Mouse (Mus musculus): ENCODE measurements around the gene Slc35a5. TPM values are rescaled to one million over a fixed set of nuclear protein-coding genes. Genes with fewer than 3 reads are reported as not detected.

Slc35a5 gene
- polyA plus RNA-seq, 1 experiment from 2014 or later: 31.2 TPM

DNA sequence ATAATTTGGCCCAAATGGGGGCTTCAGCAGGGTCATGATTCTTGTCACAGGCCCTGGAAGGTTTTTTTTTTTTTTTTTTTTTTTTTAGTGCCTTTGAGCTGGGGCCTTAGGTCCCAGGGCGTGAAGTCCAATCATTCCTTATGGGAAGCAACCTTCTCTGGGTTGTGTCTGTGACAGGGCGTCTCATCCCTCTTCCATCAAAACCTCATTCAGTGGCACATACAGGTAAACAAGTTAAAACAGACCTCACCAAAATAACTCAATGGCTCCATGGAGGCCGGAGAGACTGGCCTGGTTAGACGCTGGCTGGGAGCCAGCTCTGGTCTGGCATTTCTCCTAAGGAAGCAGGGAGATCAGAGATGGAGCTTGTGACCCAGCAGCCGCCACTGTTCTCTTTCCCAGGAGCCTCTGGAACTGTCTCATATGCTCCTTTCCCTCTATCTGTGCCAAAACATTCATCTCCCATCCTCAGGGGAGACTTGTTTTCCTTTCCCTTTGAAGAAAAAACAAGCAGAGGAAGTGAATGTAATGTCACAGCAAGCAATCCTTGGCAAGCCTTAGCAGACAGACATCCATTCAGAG, 37.6 kb downstream of the Slc35a5 start:
- POLR2A ChIA-PET: interaction anchor here (0.7 to 0.9 kb wide), 2 partner anchors 28 to 350 kb away, joined by 3 read pairs; partner anchors contain the start of gene Ccdc80
- H3K27me3 ChIP-seq: no peaks in the 10 kb centered on the region
- ATAC-seq: no peak
- in situ Hi-C loops (cut with MboI; ENCODE audit: low pct_unique_long_range_greater_than_20kb): no loop called here
- CTCF ChIA-PET: interaction anchor here (0.8 to 5.7 kb wide), 9 partner anchors 10 to 395 kb away, joined by 3 to 43 read pairs (median 3); partner anchors contain the start of gene Ccdc80
- no peak for DNase-seq (ENCODE audit: low read depth, low spot score)
- no peak for TF ChIP-seq CTCF (IDR thresholded peaks at IDR 0.05)

DNA sequence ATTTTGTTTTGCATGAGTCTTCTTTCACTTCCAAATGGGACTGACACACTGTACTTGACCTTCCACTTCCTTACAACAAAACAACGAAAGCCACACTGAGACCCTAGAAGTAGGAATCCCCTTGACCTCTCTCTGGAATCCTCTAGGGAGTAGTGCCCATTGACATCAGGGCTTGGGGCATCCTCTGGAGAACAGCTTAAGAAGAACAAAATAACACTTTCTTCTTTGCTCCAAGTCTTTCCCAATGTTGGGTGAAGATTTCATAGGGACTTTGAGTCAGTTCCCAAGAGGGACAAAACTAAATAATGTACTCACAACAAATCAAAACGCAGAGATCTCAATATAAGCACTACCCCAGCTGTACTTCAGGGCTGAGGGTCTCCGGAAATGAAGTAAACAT, 39.7 kb downstream of the Slc35a5 start:
- H3K27me3 ChIP-seq: no peaks in the 10 kb centered on the region
- in situ Hi-C loops (cut with MboI; ENCODE audit: low pct_unique_long_range_greater_than_20kb): no loop called here
- no peak for DNase-seq (ENCODE audit: low read depth, low spot score)
- POLR2A ChIA-PET: no interaction called here
- no peak for ATAC-seq
- TF ChIP-seq CTCF (IDR thresholded peaks at IDR 0.05): no peak
- CTCF ChIA-PET: no interaction called here

DNA sequence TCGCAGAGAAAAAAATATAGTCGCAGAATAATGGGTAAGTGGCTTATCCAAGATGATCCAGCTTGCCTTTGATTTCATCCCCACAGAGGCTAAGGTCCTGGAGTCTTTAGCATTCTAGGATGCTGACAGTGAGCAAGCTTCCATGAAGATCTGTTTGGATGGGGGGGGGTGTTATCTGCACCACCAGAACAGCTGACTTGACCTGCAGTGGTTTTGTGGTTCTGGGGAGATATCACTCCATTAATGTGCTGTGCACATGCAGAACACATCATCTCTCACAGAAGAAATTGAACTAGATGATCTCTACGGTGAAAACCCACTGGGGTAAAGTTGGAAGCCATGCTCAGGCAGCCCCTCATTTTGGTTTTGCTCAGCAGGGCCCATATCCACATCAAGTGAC, 41.3 kb downstream of the Slc35a5 start:
- no peak for ATAC-seq
- POLR2A ChIA-PET: no interaction called here
- TF ChIP-seq CTCF (IDR thresholded peaks at IDR 0.05): no peak
- CTCF ChIA-PET: no interaction called here
- in situ Hi-C loops (cut with MboI; ENCODE audit: low pct_unique_long_range_greater_than_20kb): no loop called here
- no peak for DNase-seq (ENCODE audit: low read depth, low spot score)
- no peaks in the 10 kb centered on the region for H3K27me3 ChIP-seq

DNA sequence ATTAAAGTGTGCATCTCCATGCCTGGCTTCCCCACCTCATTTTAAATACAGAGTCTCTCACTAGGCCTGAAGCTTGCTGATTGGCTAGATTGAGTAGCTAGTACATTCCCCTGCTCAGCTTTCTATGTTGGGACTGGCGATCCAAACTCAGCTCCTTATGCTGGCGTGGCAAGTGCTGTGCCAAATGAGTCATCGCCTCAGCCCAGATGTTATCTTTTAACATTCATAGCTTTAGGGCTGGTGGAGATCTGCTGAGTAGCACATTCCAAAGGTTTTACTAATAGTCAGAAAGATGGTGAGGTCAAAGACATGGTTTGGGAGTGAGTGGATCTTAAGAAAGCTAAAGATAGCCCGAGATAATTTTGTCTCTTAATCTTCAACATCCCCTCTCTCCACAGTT, 48.0 kb downstream of the Slc35a5 start:
- no peak for TF ChIP-seq CTCF (IDR thresholded peaks at IDR 0.05)
- ChIA-PET CTCF (interaction anchor here (0.7 to 2.2 kb wide), 7 partner anchors 11 to 344 kb away, joined by 3 to 27 read pairs (median 5); no protein-coding TSS in a partner anchor), POLR2A (interaction anchor here (0.7 to 0.8 kb wide), 2 partner anchors 8 to 39 kb away, joined by 3 to 4 read pairs; no protein-coding TSS in a partner anchor)
- H3K27me3 ChIP-seq: no peaks in the 10 kb centered on the region
- peak; percentile 85 for DNase-seq (ENCODE audit: low read depth, low spot score)
- ATAC-seq: peak; percentile 99
- in situ Hi-C loops (cut with MboI; ENCODE audit: low pct_unique_long_range_greater_than_20kb): no loop called here

DNA sequence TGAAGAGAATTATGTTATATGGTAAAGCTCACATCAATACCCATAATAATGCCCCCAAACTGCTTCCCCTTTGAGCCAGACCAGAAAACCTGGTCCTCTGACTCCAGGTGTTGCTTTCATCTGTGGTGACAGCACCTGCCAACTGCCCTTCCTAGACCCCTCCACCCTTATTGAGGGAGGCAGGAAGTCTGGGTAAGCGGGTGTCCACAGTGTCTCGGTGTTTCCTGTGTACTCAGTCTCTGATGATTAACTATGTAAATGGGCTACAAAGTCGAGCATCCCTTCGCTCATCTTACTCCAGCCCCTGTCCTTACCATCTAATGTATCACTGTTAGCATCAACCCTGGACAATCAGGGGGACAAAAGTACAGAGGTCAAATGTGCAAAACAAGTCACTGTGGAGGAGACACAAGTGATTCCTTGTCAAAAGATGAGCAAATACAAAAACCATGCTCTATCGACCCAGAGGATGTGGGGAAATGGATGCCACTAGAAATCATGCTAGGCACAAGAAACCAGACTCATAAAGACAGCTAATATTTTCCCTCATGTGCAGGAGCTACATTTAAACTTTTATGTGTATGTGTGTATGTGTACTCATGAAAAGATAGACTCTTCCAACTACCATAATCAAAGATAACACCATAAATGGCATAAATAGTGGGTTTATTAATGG, 50.2 kb downstream of the Slc35a5 start:
- ChIA-PET POLR2A (no interaction called here), CTCF (interaction anchor here (1.0 kb wide), 1 partner anchor 18 kb away, joined by 3 read pairs; no protein-coding TSS in a partner anchor)
- in situ Hi-C loops (cut with MboI; ENCODE audit: low pct_unique_long_range_greater_than_20kb): no loop called here
- no peak for TF ChIP-seq CTCF (IDR thresholded peaks at IDR 0.05)
- ATAC-seq (no peak), DNase-seq (ENCODE audit: low read depth, low spot score) (no peak)
- no peaks in the 10 kb centered on the region for H3K27me3 ChIP-seq

DNA sequence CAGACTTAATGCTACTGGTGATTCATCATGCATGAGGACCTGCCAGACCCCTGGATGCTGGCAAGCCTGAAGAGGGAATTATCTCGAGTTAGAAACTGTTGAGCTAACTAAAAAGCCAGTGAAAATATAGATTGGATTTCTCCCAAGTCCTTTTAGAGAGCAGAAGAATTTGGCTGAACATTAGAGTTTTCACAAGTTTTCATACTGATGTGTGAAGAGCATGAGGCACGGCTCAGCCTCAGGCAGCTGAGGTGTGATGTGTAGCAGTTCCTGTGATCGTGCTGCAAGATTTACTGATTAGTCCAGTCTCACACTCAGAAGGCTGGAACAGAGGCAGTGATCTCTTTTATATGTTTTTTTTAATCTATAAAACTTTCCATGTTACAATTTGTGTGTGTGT, 53.5 kb downstream of the Slc35a5 start:
- no peaks in the 10 kb centered on the region for H3K27me3 ChIP-seq
- no peak for TF ChIP-seq CTCF (IDR thresholded peaks at IDR 0.05)
- in situ Hi-C loops (cut with MboI; ENCODE audit: low pct_unique_long_range_greater_than_20kb): no loop called here
- ChIA-PET POLR2A (no interaction called here), CTCF (interaction anchor here (1.3 kb wide), 1 partner anchor 16 kb away, joined by 3 read pairs; no protein-coding TSS in a partner anchor)
- ATAC-seq (no peak), DNase-seq (ENCODE audit: low read depth, low spot score) (no peak)

DNA sequence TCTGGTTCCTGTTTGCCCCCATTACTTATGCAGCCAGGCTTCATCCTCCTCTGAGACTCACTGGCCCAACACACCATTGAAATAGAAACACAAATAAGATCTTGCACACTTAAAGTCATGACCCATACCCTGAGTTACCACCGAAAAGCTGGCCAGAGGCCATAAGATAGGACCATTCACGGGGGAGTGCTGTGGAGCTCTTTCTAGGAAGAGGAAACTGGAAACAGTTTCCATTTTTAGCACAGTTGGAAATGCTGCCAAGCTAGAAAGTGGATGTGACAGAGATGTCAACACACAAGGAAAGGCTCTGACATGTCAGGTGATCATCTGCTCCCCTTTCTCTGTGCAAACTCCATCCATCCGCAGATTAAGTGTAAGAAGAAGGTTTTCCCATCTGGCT, 57.6 kb downstream of the Slc35a5 start:
- in situ Hi-C loops (cut with MboI; ENCODE audit: low pct_unique_long_range_greater_than_20kb): no loop called here
- ChIA-PET CTCF (interaction anchor here (1.7 to 6.0 kb wide), 3 partner anchors 11 to 21 kb away, joined by 5 to 30 read pairs (median 12); no protein-coding TSS in a partner anchor), POLR2A (interaction anchor here (0.8 kb wide), 1 partner anchor 316 kb away, joined by 3 read pairs; no protein-coding TSS in a partner anchor)
- TF ChIP-seq CTCF (IDR thresholded peaks at IDR 0.05): no peak
- ATAC-seq (no peak), DNase-seq (ENCODE audit: low read depth, low spot score) (no peak)
- H3K27me3 ChIP-seq: no peaks in the 10 kb centered on the region

DNA sequence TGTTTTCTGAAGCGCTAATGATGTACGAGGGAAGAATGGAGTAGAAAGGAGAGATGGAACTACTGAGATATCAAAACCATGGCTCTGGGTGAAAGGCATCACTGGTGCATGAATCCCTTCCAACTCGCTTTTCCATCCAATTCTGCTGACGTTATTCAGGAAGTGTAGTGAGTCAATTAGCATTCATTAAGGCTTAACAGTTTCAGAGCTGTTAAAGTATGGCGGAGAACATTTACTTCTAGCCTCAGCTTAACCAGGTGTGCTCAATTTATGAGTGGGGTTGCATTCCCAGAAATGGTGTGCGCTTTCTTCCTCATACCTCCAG, 59.7 kb downstream of the Slc35a5 start:
- no peaks in the 10 kb centered on the region for H3K27me3 ChIP-seq
- ChIA-PET CTCF (interaction anchor here (0.7 to 6.0 kb wide), 9 partner anchors 9 to 373 kb away, joined by 3 to 30 read pairs (median 3); no protein-coding TSS in a partner anchor), POLR2A (no interaction called here)
- no peak for TF ChIP-seq CTCF (IDR thresholded peaks at IDR 0.05)
- in situ Hi-C loops (cut with MboI; ENCODE audit: low pct_unique_long_range_greater_than_20kb): no loop called here
- no peak for DNase-seq (ENCODE audit: low read depth, low spot score)
- ATAC-seq: no peak

DNA sequence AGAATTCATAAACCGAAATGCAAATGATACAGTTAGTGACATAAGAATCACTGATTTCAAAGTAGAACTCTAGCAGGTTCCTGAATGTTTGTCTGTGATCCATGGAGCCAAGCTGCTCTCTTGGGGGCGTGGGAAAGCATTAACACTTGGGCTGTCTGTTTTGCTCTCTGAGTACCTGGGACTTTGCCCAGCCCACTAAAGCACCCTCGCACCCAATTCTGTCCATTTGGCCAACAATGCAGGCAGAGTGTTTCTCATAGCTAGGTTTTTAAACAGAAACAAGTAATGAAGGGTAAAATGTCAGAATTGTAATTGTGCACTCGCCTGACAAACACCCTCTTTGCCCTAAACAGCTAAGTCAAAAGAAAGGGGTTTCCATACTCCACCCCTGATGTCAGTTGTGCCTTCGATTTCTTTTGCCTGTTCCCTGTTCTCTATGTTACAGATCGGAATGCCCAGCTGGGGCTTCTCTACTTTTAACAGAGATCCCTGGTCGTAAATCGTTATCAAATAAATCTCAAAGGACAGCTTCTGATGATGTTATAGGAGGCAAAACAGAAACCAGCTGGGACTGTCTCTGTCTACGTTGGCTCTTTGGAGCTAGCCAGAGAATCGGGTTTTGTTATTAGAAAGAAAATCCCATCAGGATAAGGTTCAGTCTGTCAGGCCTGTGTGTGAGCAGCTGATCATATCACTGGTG, 60.2 kb downstream of the Slc35a5 start:
- POLR2A ChIA-PET: interaction anchor here (1.4 kb wide), 1 partner anchor 352 kb away, joined by 3 read pairs; the partner anchor contains the start of gene Gtpbp8
- in situ Hi-C loops (cut with MboI; ENCODE audit: low pct_unique_long_range_greater_than_20kb): no loop called here
- no peaks in the 10 kb centered on the region for H3K27me3 ChIP-seq
- DNase-seq (ENCODE audit: low read depth, low spot score) (no peak), ATAC-seq (no peak)
- CTCF ChIA-PET: interaction anchor here (1.0 to 6.0 kb wide), 8 partner anchors 9 to 373 kb away, joined by 3 to 30 read pairs (median 4); no protein-coding TSS in a partner anchor
- no peak for TF ChIP-seq CTCF (IDR thresholded peaks at IDR 0.05)

DNA sequence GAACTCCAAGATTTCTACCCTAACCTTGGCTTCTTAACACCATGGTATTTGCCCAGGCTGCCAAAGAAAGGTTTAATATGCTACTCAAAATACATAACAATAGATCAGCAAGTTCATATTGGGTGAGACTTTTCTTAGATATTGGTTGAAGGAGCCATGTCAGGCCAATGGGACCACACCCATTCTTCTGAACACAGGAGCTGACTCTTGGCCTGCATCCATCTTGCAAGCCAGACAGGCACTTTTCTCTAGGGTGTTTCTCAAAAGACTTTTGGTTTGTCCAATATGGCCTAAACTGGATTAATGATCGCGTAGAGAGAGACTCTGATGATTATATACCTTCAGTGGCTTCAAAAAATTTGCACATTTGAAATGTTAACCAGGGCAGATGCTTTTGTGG, 61.0 kb downstream of the Slc35a5 start:
- no peak for ATAC-seq
- TF ChIP-seq CTCF (IDR thresholded peaks at IDR 0.05): no peak
- ChIA-PET POLR2A (interaction anchor here (1.4 kb wide), 1 partner anchor 352 kb away, joined by 3 read pairs; the partner anchor contains the start of gene Gtpbp8), CTCF (interaction anchor here (1.0 to 6.0 kb wide), 4 partner anchors 8 to 24 kb away, joined by 4 to 30 read pairs (median 14); no protein-coding TSS in a partner anchor)
- in situ Hi-C loops (cut with MboI; ENCODE audit: low pct_unique_long_range_greater_than_20kb): no loop called here
- no peaks in the 10 kb centered on the region for H3K27me3 ChIP-seq
- no peak for DNase-seq (ENCODE audit: low read depth, low spot score)

Measured in Patski (cell line).